Mouse (Mus musculus): ENCODE measurements around the gene Cpeb3.

DNA sequence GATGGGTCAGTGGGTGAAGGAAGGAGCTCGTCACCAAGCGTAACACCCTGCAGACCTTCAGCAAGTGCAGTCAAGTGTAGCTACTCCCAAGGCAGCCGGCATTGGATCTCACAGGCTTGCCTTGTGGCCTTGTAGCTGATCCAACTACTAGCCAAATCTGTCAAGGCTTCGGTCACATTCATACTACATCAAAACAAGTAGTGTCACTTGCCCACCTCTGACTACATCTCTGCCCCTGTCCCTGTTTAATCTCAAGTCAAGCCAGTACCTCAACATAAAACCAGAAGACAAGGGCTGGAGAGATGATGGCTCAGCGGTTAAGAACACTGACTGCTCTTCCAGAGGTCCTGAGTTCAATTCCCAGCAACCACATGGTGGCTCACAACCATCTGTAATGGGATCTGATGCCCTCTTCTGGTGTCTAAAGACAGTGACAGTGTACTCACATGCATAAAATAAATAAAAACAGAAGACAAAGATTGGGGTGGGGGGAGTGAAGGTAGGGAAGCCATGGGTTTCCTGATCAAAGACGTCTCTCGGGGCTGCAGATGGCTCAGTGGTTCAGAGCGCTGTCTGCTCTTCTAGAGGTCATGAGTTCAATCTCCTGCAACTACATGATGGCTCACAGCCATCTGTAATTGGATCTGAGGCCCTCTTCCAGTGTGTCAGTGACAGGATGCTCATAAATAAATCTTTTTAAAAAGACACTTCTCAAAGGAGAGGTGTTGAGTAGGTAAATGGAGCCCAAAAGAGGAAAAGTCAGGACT is 194.0 kb downstream of the Cpeb3 start:
- TF ChIP-seq GATA1 (IDR thresholded peaks at IDR 0.05; ENCODE audit: borderline replicate concordance, low read length) (no peak), FLI1 (IDR thresholded peaks at IDR 0.05; ENCODE audit: low read length) (no peak)
